Mouse (Mus musculus): ENCODE data around the gene Rgcc. TPM values are rescaled to one million over a fixed set of nuclear protein-coding genes. Genes with fewer than 3 reads are reported as not detected.

Gene Rgcc
- polyA plus RNA-seq, 1 experiment from 2014 or later = 18.7 TPM

GRCm38 (mm10) chr14:79265738-79266137, 35.7 kb downstream of the Rgcc start:
- Histone ChIP-seq H3K4me2 (no peak overlapping the region), H3K27ac (ENCODE audit: low read depth, low read length) (no peak overlapping the region), H3K9me3 (ENCODE audit: control insufficient read depth, low read length) (no peaks in the 10 kb centered on the region), H3K4me1 (ENCODE audit: control insufficient read depth, insufficient read depth, low read length) (no peaks in the 10 kb centered on the region), H3K36me3 (ENCODE audit: control insufficient read depth, insufficient read depth, low read length) (no peaks in the 10 kb centered on the region), H3K9ac (ENCODE audit: low read length) (no peak overlapping the region), H3K27me3 (ENCODE audit: control insufficient read depth, insufficient read depth, low read length) (no peaks in the 10 kb centered on the region), H3K4me3 (ENCODE audit: low read depth, low read length) (no peak overlapping the region)
- DNase-seq (ENCODE audit: low spot score, missing footprints) (no peak), ATAC-seq (ENCODE audit: low FRiP score) (no peak)
- 91% methylated on average over 6 of the region's 6 CpGs for WGBS

DNA sequence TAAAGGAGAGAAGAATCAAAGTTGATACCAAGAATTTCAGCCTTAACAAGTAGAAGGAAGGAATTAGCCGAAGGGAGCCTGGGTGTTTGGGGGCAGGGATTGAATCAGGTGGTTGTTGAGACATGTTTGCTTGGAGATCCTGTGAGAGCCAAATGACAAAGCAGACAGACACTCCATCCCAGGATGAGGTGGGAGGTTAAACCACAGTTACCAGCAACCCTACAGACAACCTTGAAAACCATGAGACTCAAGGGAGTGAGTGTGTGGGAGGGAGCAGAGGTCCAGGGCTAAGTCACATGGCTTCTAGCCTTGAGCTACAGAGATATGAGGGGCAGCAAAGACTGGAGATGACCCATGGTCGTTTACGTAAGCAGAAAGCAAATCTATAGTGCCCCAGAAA, 38.1 kb downstream of the Rgcc start:
- Histone ChIP-seq H3K4me1 (ENCODE audit: control insufficient read depth, insufficient read depth, low read length) (no peaks in the 10 kb centered on the region), H3K9ac (ENCODE audit: low read length) (no peak overlapping the region), H3K36me3 (ENCODE audit: control insufficient read depth, insufficient read depth, low read length) (no peaks in the 10 kb centered on the region), H3K4me2 (no peak overlapping the region), H3K27me3 (ENCODE audit: control insufficient read depth, insufficient read depth, low read length) (no peaks in the 10 kb centered on the region), H3K27ac (ENCODE audit: low read depth, low read length) (no peak overlapping the region), H3K4me3 (ENCODE audit: low read depth, low read length) (no peak overlapping the region), H3K9me3 (ENCODE audit: control insufficient read depth, low read length) (no peaks in the 10 kb centered on the region)
- 86% methylated on average over 3 of the region's 3 CpGs for WGBS
- DNase-seq (ENCODE audit: low spot score, missing footprints) (no peak), ATAC-seq (ENCODE audit: low FRiP score) (no peak)

DNA sequence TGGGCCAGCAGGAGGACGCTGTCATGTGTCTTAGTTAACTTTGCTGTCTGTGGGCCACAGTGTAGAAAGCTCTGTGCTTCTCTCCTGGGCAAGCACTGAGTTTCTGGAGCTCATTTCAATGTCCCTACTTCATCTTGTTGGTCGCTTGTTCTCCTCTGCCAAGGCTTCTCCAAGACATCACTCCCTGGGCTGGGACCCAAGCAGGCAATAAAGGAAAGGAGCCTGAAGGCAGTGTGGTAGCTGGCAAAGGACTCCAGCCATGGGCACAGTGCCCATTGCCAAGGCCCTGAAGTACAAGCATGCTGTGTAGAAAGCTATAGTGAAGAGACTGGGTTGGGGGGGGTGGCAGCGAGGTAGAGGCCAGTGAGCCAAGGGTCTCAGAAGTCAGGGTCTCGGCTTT, 38.8 kb downstream of the Rgcc start:
- WGBS = 82% methylated on average over 4 of the region's 4 CpGs
- no peak overlapping the region for H3K9ac ChIP-seq (ENCODE audit: low read length)

DNA sequence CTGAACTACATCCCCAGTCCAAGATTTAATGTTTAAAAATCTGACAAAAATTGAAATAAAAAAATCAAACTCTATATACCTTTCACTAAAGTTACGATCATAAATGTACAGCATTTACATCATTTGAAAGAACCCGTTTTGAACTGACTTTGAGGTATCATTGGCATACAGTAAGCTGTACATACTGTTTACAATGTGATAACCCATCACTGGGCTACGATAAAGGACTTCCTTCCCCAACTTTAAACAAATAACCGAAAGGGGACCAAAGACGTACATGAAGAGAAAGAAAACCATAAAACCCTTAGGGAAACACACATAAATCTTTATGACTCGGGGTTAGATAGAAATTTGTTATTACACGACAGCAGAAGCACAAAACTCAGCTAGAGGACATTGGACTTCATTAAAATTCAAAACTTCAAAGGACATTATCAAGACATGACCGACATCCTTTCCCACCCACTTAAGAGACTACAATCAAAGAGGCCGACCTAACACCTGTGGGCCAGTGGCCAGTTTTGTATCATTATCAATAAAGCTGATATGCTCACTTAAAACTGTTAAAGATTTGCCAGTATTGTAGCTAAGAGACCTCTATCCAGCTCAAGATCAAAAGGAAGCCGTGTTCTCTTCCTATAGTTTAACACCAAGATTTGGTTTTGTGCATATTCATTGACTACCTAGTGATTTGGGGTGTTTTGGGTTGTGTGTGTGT, 42.2 kb downstream of the Rgcc start:
- Histone ChIP-seq H3K4me1 (ENCODE audit: control insufficient read depth, insufficient read depth, low read length) (no peaks in the 10 kb centered on the region), H3K27ac (ENCODE audit: low read depth, low read length) (no peak overlapping the region), H3K27me3 (ENCODE audit: control insufficient read depth, insufficient read depth, low read length) (no peaks in the 10 kb centered on the region), H3K4me2 (no peak overlapping the region), H3K4me3 (ENCODE audit: low read depth, low read length) (no peak overlapping the region), H3K9me3 (ENCODE audit: control insufficient read depth, low read length) (no peaks in the 10 kb centered on the region), H3K36me3 (ENCODE audit: control insufficient read depth, insufficient read depth, low read length) (no peaks in the 10 kb centered on the region), H3K9ac (ENCODE audit: low read length) (no peak overlapping the region)
- WGBS = 88% methylated on average over 10 of the region's 10 CpGs
- ATAC-seq (ENCODE audit: low FRiP score) (no peak), DNase-seq (ENCODE audit: low spot score, missing footprints) (no peak)

More for the DNA sequence above, 38.8 kb downstream of the Rgcc start:
- no peak for DNase-seq (ENCODE audit: low spot score, missing footprints)
- Histone ChIP-seq H3K9me3 (ENCODE audit: control insufficient read depth, low read length) (no peaks in the 10 kb centered on the region), H3K4me2 (no peak overlapping the region), H3K27me3 (ENCODE audit: control insufficient read depth, insufficient read depth, low read length) (no peaks in the 10 kb centered on the region), H3K4me3 (ENCODE audit: low read depth, low read length) (no peak overlapping the region), H3K4me1 (ENCODE audit: control insufficient read depth, insufficient read depth, low read length) (no peaks in the 10 kb centered on the region), H3K27ac (ENCODE audit: low read depth, low read length) (no peak overlapping the region), H3K36me3 (ENCODE audit: control insufficient read depth, insufficient read depth, low read length) (no peaks in the 10 kb centered on the region)
- ATAC-seq (ENCODE audit: low FRiP score) = no peak

DNA sequence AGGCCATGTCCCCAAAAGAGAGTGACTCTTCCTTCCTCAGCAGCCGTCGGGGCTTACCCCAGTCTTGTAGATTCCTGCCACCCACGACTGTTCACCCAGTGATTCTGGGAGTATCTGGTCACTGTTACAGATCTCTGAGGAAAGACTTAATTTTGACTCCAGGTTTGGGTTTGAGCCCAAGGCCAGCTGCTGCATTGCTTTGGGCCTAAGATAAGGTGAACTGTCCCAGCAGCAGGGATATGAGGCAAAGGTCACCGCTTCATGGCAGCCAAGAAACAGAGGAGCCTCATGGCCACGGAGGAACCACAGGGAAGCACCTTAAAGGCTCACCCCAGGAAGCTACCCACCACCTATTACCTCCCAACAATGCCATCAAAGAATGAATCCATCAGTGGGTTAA, 44.8 kb downstream of the Rgcc start:
- DNase-seq (ENCODE audit: low spot score, missing footprints) (no peak), ATAC-seq (ENCODE audit: low FRiP score) (no peak)
- H3K36me3 ChIP-seq (ENCODE audit: control insufficient read depth, insufficient read depth, low read length) = no peaks in the 10 kb centered on the region
- no peak overlapping the region for H3K27ac ChIP-seq (ENCODE audit: low read depth, low read length)
- H3K27me3 ChIP-seq (ENCODE audit: control insufficient read depth, insufficient read depth, low read length) = no peaks in the 10 kb centered on the region
- no peaks in the 10 kb centered on the region for H3K4me1 ChIP-seq (ENCODE audit: control insufficient read depth, insufficient read depth, low read length)
- WGBS = 85% methylated on average over 5 of the region's 5 CpGs
- no peak overlapping the region for H3K4me2 ChIP-seq
- no peaks in the 10 kb centered on the region for H3K9me3 ChIP-seq (ENCODE audit: control insufficient read depth, low read length)
- H3K4me3 ChIP-seq (ENCODE audit: low read depth, low read length) = no peak overlapping the region
- no peak overlapping the region for H3K9ac ChIP-seq (ENCODE audit: low read length)

DNA sequence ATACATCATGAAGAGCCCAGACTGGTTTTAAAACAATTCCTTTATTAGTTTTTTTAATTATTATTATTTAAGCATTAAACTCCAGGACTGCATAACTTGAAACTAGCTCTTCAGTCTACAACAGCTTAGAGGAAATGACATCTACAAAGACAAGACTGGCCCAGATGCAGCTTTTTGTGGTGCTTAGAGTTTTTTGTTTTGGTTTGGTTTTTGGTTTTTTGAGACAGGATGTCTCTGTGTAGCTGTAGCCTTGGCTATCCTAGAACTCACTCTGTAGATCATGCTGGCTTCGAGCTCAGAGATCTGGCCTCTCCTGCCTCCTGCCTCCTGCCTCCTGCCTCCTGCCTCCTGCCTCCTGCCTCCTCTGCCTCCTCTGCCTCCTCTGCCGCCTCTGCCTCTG, 45.7 kb downstream of the Rgcc start:
- no peaks in the 10 kb centered on the region for H3K9me3 ChIP-seq (ENCODE audit: control insufficient read depth, low read length)
- no peaks in the 10 kb centered on the region for H3K4me1 ChIP-seq (ENCODE audit: control insufficient read depth, insufficient read depth, low read length)
- no peak overlapping the region for H3K9ac ChIP-seq (ENCODE audit: low read length)
- ATAC-seq (ENCODE audit: low FRiP score) (no peak), DNase-seq (ENCODE audit: low spot score, missing footprints) (no peak)
- H3K36me3 ChIP-seq (ENCODE audit: control insufficient read depth, insufficient read depth, low read length) = no peaks in the 10 kb centered on the region
- no peak overlapping the region for H3K4me3 ChIP-seq (ENCODE audit: low read depth, low read length)
- no peaks in the 10 kb centered on the region for H3K27me3 ChIP-seq (ENCODE audit: control insufficient read depth, insufficient read depth, low read length)
- WGBS = 91% methylated on average over 2 of the region's 2 CpGs
- H3K27ac ChIP-seq (ENCODE audit: low read depth, low read length) = no peak overlapping the region
- H3K4me2 ChIP-seq = no peak overlapping the region

DNA sequence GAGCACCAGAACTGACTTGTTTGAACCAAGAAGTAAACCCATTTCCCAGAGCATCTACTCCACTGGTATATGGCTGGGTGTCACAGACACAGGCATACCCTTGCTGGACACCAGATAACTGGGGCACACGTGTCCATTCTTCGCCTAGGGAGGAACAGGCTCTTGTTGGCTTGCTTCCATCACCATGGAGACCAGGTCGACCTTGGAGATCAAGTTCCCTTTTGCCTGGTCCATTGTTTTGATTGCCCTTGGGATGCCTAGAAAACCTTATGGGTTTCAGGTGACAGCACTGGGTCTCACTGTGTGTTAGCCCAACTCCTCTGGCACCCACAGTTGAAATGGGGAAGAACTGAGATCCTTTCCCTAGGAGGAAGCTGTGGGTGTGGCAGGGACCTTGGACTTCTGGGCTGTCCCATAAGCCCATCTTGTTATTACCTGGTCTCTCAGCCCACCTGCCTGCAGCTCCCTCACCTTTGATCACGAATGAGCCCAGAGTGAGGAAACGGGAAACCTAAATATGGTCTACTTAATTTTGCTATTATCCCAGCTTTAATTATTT, 49.6 kb downstream of the Rgcc start:
- Histone ChIP-seq H3K4me1 (ENCODE audit: control insufficient read depth, insufficient read depth, low read length) (no peaks in the 10 kb centered on the region), H3K9me3 (ENCODE audit: control insufficient read depth, low read length) (no peaks in the 10 kb centered on the region), H3K36me3 (ENCODE audit: control insufficient read depth, insufficient read depth, low read length) (no peaks in the 10 kb centered on the region), H3K9ac (ENCODE audit: low read length) (no peak overlapping the region), H3K27ac (ENCODE audit: low read depth, low read length) (no peak overlapping the region), H3K27me3 (ENCODE audit: control insufficient read depth, insufficient read depth, low read length) (no peaks in the 10 kb centered on the region), H3K4me3 (ENCODE audit: low read depth, low read length) (no peak overlapping the region), H3K4me2 (no peak overlapping the region)
- 77% methylated on average over 5 of the region's 5 CpGs for WGBS
- ATAC-seq (ENCODE audit: low FRiP score) (no peak), DNase-seq (ENCODE audit: low spot score, missing footprints) (no peak)

DNA sequence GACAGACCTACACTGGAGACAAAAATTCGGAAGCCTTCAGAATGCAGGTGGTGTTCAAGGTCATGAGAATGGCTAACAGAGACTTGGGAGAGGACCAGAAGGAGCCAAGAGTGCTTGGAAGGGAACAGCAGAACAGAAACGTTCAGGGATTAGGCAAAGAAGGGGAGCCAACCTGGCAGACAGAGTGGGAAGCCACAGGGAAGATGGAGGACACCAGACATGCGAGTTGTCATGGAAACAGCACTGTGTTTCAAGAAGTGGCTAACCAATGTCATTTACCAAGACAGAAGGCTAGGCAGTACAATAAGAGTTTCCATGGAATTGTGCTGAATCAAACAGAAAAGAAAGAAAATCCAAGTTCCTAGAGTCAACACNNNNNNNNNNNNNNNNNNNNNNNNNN, 56.9 kb downstream of the Rgcc start:
- no peak for DNase-seq (ENCODE audit: low spot score, missing footprints)
- ATAC-seq (ENCODE audit: low FRiP score) = no peak
- 61% methylated on average over 3 of the region's 3 CpGs for WGBS

DNA sequence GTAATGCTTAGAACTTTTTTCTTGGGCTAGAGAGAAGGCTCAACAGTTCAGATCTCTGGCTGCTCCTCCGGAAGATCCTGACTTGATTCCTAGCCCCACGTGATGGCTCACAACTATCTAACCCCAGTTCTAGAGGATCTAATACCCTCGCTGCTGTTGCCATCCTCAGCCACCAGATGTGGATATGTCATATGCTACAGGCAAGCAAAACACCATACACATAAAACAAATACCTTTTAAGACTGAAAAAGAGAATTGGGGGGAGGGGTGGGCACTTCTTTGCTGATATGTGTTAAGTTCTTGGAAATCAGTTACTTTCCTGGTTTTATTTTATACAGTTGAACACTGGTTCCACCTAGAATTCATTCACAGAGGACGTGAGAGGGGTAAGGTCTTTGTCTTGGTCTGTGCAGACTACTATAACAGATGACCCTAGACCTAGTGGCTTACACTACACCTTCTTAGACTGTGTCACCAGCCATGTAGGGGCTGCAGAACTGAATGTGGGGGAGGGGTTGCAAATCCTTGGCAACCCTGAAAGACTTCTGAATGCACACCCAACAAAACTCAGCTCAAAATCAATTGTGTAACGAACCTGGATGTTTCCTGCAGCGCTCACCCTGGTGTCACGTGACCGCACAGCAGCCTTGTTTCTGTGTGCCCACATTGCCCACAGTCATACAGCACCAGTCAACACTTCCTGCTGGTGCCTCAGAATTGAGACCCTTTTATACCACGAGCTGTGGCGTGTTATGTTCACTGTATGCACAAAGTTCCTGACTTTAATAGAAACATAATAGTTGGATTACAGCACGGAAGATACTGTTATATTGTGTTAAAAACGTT, 58.2 kb downstream of the Rgcc start:
- Histone ChIP-seq H3K27ac (ENCODE audit: low read depth, low read length) (no peak overlapping the region), H3K27me3 (ENCODE audit: control insufficient read depth, insufficient read depth, low read length) (no peaks in the 10 kb centered on the region), H3K36me3 (ENCODE audit: control insufficient read depth, insufficient read depth, low read length) (no peaks in the 10 kb centered on the region), H3K4me3 (ENCODE audit: low read depth, low read length) (no peak overlapping the region), H3K4me2 (no peak overlapping the region), H3K4me1 (ENCODE audit: control insufficient read depth, insufficient read depth, low read length) (0 out of 2 replicates have a peak, but pooled peaks cover 2% of the 10 kb centered on the region), H3K9me3 (ENCODE audit: control insufficient read depth, low read length) (no peaks in the 10 kb centered on the region), H3K9ac (ENCODE audit: low read length) (no peak overlapping the region)
- ATAC-seq (ENCODE audit: low FRiP score) (no peak), DNase-seq (ENCODE audit: low spot score, missing footprints) (no peak)
- WGBS = 83% methylated on average over 12 of the region's 12 CpGs

More for the DNA sequence above, 56.9 kb downstream of the Rgcc start:
- 0 out of 2 replicates have a peak, but pooled peaks cover 2% of the 10 kb centered on the region for H3K4me1 ChIP-seq (ENCODE audit: control insufficient read depth, insufficient read depth, low read length)
- no peak overlapping the region for H3K4me2 ChIP-seq
- H3K36me3 ChIP-seq (ENCODE audit: control insufficient read depth, insufficient read depth, low read length) = no peaks in the 10 kb centered on the region
- H3K9me3 ChIP-seq (ENCODE audit: control insufficient read depth, low read length) = no peaks in the 10 kb centered on the region
- no peak overlapping the region for H3K9ac ChIP-seq (ENCODE audit: low read length)
- H3K27ac ChIP-seq (ENCODE audit: low read depth, low read length) = no peak overlapping the region
- H3K4me3 ChIP-seq (ENCODE audit: low read depth, low read length) = no peak overlapping the region
- H3K27me3 ChIP-seq (ENCODE audit: control insufficient read depth, insufficient read depth, low read length) = no peaks in the 10 kb centered on the region
